Mouse (Mus musculus) retina, embryonic 14.5 days (tissue): ENCODE data around the gene Gm20708.
"Not testable (repeated sequence)": the region's sequence is repeated elsewhere in the genome, so short reads cannot be mapped to it uniquely, and the experiment has no call there.

Experiments
- DNase-seq: peaks from one replicate; pipeline ENCODE4 v3.0.0-alpha.2; 2015; ENCODE audit warnings: low spot score

Gm20708 gene

GRCm38 (mm10) chr11:117781199-117781821 is 28.2 kb upstream of the Gm20708 start:
- no peak for DNase-seq

- DNase-seq: no peak
Observed at GRCm38 (mm10) chr11:117781993-117782704, 27.3 kb upstream of the Gm20708 start, which contains the start of the genes Tmc8 and Tmc6. Tmc8 (plus strand) TSS chr11:117782076. Tmc6 (minus strand) TSS chr11:117782198.

DNA sequence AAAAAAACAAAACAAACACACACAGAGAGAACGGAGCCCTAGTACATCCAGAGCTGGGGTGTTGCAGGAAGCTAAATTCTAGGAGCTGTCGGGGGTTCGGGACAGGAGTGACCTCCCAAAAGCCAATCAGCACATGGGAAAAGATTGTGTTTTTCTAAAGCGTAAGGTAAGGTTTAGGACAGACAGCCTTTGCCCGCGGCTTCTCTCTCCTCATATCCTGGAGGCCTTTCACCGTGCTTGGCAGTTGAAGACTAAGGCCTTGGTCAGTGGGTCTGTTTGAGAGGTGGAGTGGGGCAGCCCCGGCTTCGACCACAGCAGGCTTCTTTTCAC is 26.8 kb upstream of the Gm20708 start:
- no peak for DNase-seq

- peak; percentile 82 for DNase-seq
Observed at GRCm38 (mm10) chr11:117783089-117783488, 26.4 kb upstream of the Gm20708 start.

DNA sequence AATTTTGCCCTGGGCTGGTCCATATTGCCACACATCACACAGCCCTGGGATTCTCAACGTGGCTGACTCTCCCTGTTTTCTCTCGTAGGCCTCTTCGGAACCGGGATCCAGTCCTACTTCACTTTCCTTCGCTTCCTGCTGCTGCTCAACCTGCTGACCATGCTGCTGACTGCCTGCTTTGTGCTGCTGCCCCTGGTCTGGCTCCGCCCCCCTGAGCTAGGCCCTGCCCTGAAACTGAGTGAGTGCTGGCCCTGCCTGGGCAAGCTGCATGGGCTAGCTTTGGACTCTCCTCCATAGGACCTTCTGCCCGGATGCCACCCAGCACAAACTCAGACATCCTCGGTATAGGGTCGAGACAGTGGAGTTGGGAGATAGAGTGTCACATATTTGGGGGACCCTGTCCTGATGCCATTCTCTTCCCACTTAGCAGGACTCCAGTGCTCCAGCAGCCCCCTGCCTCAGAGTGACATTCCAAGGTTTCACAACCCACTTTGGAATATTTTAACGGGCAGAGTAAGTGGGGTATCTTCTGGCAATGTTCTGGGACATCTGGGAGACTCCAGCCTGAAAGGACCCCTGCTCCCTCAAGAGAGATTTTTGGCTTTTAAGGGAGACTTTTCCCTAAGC is 25.7 kb upstream of the Gm20708 start:
- peak; percentile 23 for DNase-seq

DNA sequence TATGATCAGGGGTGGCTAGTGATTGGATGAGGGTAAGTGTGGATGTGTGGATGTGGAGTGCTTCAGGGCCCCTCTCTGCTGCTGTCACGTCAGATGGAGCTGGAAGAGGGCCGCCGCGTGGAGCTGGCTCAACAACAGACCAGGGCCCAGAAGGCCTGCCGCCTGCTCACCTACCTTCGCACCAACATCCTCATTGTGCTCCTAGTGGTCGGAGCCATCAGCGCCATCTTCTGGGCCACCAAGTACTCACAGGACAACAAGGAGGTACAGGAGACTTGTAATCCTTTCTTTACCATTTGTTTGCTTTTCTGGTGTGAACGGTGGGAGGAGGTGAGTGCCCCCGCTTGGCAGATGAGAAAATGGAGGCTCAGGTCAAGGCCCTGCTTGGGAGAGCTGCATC is 23.2 kb upstream of the Gm20708 start:
- peak; percentile 26 for DNase-seq

- not testable (repeated sequence) for DNase-seq
Observed at GRCm38 (mm10) chr11:117788481-117788880, 21.0 kb upstream of the Gm20708 start.

DNA sequence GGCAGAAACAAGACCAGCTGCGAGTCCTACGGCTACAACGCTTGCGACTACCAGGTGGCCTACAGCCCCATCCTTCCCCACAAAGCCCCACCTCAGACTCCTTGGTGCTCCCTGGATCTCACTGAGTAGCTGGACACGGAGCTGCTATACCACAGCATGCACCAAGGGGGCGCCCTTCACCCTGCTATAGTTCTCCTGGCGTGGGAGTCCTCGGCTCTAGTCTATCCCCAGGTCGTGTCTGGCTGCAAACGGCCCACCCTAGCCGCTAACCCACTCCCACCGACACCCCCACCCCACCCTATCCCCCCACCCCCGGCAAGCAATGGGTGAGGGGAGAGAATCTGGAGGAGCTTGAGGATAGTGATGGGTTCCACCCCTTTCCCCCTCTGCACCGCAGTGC is 19.2 kb upstream of the Gm20708 start:
- peak; percentile 83 for DNase-seq

DNA sequence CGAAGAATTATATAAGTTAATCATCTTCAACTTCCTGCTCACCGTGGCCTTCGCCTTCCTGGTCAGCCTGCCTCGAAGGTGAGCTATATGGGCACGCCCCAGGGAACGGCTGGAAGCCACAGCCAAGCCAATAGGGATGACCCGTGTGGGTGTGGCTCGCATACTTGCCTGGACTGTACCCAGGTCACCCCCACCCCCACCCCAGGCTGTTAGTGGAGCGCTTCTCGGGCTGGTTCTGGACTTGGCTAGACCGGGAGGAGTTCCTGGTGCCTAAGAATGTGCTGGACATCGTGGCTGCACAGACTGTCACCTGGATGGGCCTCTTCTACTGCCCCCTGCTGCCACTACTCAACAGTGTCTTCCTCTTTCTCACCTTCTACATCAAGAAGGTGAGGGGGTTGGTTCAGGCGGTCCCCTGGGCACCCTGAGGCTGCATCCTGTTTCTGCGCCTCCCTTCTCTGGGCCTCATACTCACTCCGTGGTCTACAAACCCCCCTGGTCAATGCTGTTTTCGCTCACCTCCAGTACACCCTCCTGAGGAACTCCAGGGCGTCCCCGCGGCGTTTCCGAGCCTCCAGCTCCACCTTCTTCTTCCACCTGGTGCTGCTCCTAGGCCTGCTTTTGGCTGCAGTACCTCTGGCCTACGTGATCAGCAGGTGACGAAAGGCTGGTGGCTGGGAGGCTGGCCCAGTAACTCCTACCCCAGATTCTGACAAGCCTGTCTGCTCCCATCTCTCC is 18.6 kb upstream of the Gm20708 start:
- peak; percentile 24 for DNase-seq

- no peak for DNase-seq
Observed at GRCm38 (mm10) chr11:117791441-117791761, 18.1 kb upstream of the Gm20708 start.

GRCm38 (mm10) chr11:117792281-117792888 is 17.1 kb upstream of the Gm20708 start:
- peak; percentile 38 for DNase-seq

- DNase-seq: no peak
Observed at GRCm38 (mm10) chr11:117794035-117794551, 15.4 kb upstream of the Gm20708 start.

GRCm38 (mm10) chr11:117796954-117797353 is 12.5 kb upstream of the Gm20708 start:
- no peak for DNase-seq

GRCm38 (mm10) chr11:117797511-117798159 is 11.8 kb upstream of the Gm20708 start, which contains the start of gene 6030468B19Rik:
6030468B19Rik (plus strand) TSS chr11:117797660.
- no peak for DNase-seq

- no peak for DNase-seq
Observed at GRCm38 (mm10) chr11:117798160-117798541, 11.3 kb upstream of the Gm20708 start.

DNA sequence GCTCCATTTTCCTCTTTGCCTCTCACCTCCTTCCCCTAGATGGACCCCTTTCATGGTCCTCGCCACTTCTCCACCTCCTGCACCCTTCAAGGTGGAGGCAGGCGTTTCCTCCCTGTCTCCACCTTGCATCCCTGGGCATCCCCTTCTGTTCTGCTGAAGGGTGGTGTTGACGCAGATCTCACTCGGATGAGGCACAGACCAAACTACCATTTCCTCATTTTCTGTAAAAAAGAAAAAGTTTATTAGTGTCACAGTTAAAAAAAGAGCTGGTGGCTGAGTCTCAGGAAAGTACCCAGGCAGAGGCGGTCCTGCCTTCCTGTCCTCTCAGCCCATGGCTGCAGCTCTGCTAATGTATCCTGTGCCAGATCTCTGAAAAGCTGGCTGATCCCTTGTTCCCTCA is 10.3 kb upstream of the Gm20708 start:
- DNase-seq: no peak

- no peak for DNase-seq
Observed at GRCm38 (mm10) chr11:117800038-117800437, 9.4 kb upstream of the Gm20708 start.

GRCm38 (mm10) chr11:117801650-117802049 is 7.8 kb upstream of the Gm20708 start:
- no peak for DNase-seq

- no peak for DNase-seq
Observed at GRCm38 (mm10) chr11:117803166-117803688, 6.2 kb upstream of the Gm20708 start.

DNA sequence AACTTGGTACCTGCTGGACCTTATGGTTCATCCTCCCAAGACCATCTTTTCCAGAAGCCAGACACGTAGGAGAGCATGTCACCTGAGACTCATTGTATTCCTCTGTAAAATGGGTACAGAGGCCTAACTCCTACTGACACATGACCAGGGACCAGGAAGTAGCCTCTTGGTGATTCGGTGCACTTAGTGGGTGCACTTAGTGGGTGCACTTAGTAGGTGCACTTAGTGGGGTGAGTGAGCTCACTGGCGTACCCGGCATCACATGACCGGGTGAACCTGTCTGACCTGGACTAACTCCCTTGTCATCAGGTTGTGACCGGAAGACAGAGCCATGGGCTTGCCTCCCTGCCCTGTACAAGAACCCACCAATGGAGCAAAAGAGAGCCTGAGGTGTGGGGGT is 2.7 kb upstream of the Gm20708 start:
- DNase-seq: no peak

DNA sequence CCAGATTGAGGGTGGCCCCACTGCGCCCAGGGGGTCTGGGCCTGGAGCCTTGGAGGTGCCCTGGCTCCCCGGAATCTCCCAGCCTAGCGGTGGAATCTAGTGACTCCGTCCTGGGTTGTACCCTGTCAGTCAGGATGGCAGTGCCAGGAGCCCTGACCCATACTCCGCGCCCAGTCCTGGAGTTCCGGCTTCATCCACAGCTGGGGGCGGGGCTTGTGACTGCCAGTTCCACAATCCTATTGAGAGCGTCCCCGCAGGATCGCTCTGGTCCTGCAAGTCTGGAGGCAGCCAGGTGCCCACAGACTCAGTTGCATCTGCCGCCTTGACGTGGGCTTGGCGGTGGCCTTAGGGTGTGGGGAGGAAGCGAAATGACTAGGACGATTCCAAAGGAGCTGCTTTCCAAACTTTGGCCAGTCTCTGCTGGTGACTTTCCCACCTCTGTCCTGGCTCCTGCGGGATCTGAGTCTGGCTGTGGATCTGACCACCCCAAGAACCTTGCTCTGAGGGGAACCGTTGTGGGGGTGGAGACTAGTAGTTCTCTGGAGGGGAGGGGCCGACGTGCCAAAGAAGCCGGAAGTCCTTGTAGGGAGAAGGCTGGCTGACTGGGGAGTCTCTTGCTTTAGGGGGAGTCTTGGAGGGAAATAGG is 1.1 kb downstream of the Gm20708 start:
- DNase-seq: peak; percentile 88
